Mouse (Mus musculus) embryonic fibroblast, embryonic 13.5 days (primary cell): ENCODE measurements around the gene Tmem132c. TPM values are rescaled to one million over a fixed set of nuclear protein-coding genes. Genes with fewer than 3 reads are reported as not detected.

ENCODE experiments used
- H3K27ac ChIP-seq: 2 replicates; pipeline ENCODE4 v1.5.1; 2012; ENCODE audit warnings: low read length, control low read depth, inconsistent platforms; ENCODE audit not compliant: insufficient read depth
- H3K4me1 ChIP-seq: 2 replicates; pipeline ENCODE4 v1.6.1; 2011; ENCODE audit warnings: low read length; ENCODE audit not compliant: control insufficient read depth, insufficient read depth
- H3K4me3 ChIP-seq: 2 replicates; pipeline ENCODE4 v1.5.1; 2011; ENCODE audit warnings: mild to moderate bottlenecking, control low read depth, low read length; ENCODE audit not compliant: insufficient read depth
- CTCF ChIP-seq: IDR thresholded peaks from 2 replicates; pipeline ENCODE4 v1.5.1; 2011; ENCODE audit warnings: mild to moderate bottlenecking, control low read depth, low read length, moderate library complexity, borderline replicate concordance; ENCODE audit not compliant: insufficient read depth
- POLR2A ChIP-seq: IDR thresholded peaks from 2 replicates; pipeline ENCODE4 v1.6.1; 2011; ENCODE audit warnings: low read depth, mild to moderate bottlenecking, control low read depth, low read length, moderate library complexity
- polyA plus RNA-seq: library from polyadenylated mRNA; stranded (reverse); fragments of >200 nt; gene quantifications from 2 replicates; pipeline ENCODE4 v1.2.4, GENCODE M21; 2011; ENCODE audit warnings: low read depth; ENCODE audit not compliant: missing spikeins, insufficient read length

The Tmem132c gene
- polyA plus RNA-seq, 1 experiment: 0.35 TPM

DNA sequence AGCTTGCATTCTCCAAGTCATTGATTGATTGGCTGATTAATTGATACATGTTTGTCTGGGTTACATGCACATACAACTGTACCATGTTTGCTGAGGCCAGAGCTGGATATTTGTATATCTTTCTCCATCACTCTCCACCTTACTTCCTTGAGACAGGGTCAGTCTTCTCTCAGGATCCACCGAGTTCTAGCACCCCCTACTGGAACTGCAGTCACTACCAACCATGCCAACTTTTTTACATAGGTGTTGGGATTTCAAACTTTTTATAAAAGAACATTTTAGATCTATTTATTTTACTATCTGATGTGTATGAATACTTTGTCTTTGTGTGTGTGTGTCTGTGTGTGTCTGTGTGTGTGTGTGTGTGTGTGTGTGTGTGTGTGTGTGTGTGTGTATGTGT lies 123.5 kb downstream of the Tmem132c start:
- Histone ChIP-seq H3K4me3 (no peak overlapping the region), H3K27ac (no peak overlapping the region), H3K4me1 (0 out of 2 replicates have a peak, but pooled peaks cover under 1% of the 10 kb centered on the region)
- TF ChIP-seq CTCF (no peak), POLR2A (no peak)

DNA sequence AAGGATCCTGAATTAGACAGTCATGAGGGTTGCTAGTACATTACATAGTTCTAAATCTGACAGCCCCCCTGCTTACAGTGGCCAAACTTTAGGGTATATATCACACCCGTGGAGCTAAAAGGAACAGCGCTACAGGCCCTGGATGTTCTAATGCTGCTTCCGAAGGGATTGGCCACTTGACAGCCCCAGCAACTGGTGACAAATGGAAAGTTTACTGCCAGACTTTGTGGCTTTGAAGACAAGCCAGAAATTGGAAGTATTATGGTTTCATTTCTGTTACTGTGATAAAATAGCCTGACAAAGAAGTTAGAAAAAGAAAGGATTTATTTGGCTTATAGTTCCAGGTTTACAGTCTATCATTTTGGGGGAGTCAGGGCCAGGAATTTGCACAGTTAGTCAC lies 126.6 kb downstream of the Tmem132c start:
- no peak overlapping the region for H3K27ac ChIP-seq
- 0 out of 2 replicates have a peak, but pooled peaks cover 2% of the 10 kb centered on the region for H3K4me1 ChIP-seq
- no peak overlapping the region for H3K4me3 ChIP-seq
- TF ChIP-seq CTCF: no peak
- TF ChIP-seq POLR2A: no peak

DNA sequence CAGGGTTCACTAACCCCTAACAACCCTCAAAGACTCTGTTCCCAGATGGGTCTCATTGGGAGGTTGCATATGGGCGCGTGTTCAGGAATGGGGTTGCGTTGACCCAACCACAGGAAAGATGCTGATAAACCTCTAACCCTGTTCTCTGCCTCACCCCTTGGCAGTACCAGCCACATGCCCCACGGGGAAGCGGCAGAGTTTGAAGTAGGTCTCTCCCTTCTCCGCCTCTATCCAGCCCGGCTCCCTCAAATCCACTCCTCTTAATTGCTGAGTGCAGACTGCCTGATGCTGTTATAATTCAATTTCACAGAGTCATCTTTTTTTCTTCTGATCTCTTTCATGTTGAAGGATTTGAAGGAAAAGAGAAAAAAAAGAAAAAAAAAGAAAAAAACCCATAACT lies 128.2 kb downstream of the Tmem132c start:
- peaks cover 2% of the 10 kb centered on the region; the same call in 1 of the 2 replicates for H3K4me1 ChIP-seq
- no peak overlapping the region for H3K4me3 ChIP-seq
- H3K27ac ChIP-seq: no peak overlapping the region
- TF ChIP-seq POLR2A (no peak), CTCF (no peak)

DNA sequence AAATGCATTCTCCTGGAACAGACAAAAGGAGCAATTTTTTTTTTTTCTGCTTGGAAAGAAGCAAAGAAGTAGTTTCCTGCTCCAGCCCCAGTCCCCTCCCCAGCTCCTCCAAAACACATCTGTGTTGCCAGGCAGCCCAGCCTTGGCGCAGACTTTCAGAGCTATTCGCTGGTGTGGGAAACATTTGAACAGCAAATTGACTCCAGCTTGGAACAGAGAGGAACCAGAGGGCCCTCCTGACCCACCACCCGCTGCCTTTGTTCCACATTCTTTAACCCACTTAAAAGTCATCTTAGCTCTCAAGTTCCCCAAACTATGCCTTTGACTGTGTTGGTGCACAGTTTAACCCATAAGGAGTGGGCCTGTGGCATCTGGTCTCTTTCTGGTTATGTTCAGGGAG lies 128.9 kb downstream of the Tmem132c start:
- TF ChIP-seq POLR2A: no peak
- no peak for TF ChIP-seq CTCF
- Histone ChIP-seq H3K4me1 (peaks cover 2% of the 10 kb centered on the region; the same call in 1 of the 2 replicates), H3K27ac (no peak overlapping the region; the same call in 1 of the 2 replicates), H3K4me3 (no peak overlapping the region)

DNA sequence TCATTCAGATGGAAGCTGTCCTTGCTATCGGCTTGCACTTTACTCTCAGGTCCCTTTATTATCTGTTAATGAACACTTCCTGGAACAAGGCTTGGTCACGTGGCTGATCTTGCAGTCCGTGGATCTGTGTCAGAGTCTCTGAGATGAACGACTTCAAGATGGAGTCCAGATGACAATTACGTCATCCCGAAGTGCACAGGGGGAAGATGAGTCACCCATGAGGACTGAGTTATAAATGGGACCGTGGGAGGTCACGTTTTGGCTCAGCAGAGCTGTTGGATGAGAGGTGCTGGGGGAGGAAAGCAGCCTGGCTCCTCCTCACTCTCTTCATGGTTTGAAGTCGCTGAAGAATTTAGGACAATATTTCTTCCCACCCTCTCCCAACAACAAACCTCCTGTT lies 132.6 kb downstream of the Tmem132c start:
- H3K27ac ChIP-seq: no peak overlapping the region
- no peak overlapping the region for H3K4me3 ChIP-seq
- TF ChIP-seq CTCF (no peak), POLR2A (no peak)
- peaks cover 2% of the 10 kb centered on the region; the same call in 1 of the 2 replicates for H3K4me1 ChIP-seq

DNA sequence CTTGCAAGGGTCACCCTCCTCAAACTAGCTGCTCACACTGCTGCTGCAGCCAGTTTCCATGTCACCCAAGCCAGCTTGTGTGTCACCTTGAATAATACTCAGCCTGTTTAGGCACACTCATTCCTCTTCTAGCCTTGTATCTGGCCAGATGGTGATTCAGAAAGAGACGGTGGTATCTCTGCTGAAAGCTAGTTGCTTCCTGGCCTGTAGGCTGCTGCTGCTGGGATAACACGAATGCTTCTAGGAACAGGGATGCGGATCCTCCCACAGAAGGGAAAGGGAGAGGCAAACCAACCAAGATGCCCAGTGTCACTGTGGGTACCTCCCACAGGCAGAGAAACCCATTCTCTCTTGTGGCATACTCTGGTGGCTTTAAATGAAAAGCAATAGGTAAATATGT lies 134.0 kb downstream of the Tmem132c start:
- Histone ChIP-seq H3K4me1 (no peaks in the 10 kb centered on the region; the same call in 1 of the 2 replicates), H3K27ac (no peak overlapping the region), H3K4me3 (no peak overlapping the region)
- TF ChIP-seq CTCF (no peak), POLR2A (no peak)

DNA sequence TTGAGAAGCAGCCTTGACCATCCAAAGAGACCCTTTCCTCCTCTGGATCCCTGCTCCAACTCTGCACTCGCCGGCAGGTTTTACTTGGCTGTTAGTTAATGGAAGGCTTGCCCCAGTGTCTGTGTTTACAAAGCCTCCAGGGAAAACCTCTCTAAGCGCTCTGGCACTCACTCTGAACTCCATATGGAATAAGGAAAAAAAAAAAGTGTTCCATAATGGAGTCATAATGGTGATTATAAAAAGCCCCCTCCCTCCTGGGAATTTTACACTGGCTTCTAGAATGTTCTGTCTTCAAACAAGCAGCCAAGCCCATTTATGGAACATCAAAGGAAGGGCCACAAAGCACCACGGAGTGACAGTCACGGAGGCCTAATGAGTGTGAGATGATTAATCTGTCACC lies 136.9 kb downstream of the Tmem132c start:
- TF ChIP-seq POLR2A: no peak
- no peak for TF ChIP-seq CTCF
- no peak overlapping the region for H3K4me3 ChIP-seq

DNA sequence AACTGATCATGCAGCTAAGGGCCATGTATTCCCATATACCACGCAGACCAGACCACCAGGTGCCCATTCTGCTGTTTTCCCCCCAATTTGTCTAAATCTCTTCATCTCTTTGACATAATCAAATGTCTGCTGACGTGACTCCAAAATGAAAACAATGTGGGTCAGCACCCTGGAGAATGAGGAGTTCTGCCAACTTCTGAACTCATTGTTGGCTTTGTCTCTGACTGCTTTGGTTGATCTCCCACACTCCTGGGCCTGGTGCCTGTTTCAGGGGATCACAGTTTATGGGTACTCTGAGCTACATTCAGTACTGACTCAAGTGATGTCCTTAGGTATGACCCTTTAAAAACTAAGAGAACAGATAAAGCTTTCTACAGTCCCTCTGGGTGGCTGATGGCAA lies 137.7 kb downstream of the Tmem132c start:
- Histone ChIP-seq H3K4me3 (no peak overlapping the region), H3K4me1 (no peaks in the 10 kb centered on the region), H3K27ac (no peak overlapping the region)
- TF ChIP-seq CTCF (no peak), POLR2A (no peak)

More for the DNA sequence above, 136.9 kb downstream of the Tmem132c start:
- H3K27ac ChIP-seq: no peak overlapping the region
- no peaks in the 10 kb centered on the region; the same call in 1 of the 2 replicates for H3K4me1 ChIP-seq

DNA sequence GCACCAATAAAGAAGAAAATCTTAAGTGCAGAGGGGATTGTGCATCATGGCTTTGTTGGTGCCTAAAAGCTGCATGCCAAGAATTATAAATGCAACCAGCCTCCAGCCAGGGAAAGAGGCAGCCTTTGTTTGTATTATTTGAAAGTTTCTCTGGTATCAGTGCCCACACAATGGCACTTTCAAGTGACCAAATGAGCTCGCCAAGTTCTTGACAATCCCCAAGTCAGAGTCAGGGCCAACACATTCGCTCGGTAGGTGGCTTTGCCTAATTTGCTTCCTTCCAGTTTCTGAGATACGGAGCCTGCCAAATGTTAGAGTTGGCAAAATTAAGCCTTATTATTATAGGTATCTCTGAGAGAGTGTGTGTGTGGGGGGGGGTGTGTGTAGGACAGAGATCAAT lies 139.6 kb downstream of the Tmem132c start:
- no peaks in the 10 kb centered on the region for H3K4me1 ChIP-seq
- H3K4me3 ChIP-seq: no peak overlapping the region
- no peak overlapping the region for H3K27ac ChIP-seq
- TF ChIP-seq POLR2A (no peak), CTCF (no peak)

DNA sequence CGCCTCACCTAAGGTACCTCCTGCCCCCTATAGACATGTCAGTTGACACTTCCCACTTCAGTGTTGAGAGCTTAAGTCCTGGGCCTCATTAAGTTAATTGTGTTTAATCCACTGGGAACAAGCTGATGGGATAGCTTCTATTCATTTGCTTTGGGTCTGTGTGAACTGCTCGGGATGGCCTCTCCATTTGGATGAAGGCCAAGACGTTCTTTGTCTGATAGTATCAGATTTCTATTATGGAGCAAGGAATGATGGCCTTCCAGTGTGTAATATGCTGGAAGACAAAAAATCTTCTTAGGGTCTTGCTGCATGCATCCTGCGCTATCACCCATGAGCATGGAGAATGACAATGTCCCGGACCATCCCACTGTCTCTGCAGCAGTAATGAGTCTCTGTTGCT lies 141.0 kb downstream of the Tmem132c start:
- TF ChIP-seq POLR2A: no peak
- TF ChIP-seq CTCF: no peak
- no peaks in the 10 kb centered on the region for H3K4me1 ChIP-seq
- no peak overlapping the region for H3K27ac ChIP-seq
- no peak overlapping the region for H3K4me3 ChIP-seq

DNA sequence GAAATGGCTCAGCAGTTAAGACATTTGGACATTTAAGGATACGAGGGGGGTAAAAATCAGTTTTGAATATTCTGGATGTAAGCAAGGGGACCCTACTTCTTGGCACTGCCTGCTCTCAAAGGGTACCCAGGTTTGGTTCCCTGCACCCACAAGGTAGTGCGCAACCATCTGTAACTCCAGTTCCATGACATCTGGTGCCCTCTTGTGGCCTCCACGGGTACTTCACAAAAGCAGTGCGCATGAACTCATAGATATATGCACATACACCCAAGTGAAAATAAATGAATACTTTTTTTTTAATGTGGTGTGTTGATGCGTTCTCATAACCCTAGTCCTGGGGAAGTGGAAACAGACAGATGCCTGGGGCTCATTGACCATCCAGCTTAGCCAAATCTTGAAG lies 149.6 kb downstream of the Tmem132c start:
- H3K27ac ChIP-seq: no peak overlapping the region
- no peak for TF ChIP-seq CTCF
- TF ChIP-seq POLR2A: no peak
- no peak overlapping the region for H3K4me3 ChIP-seq
- H3K4me1 ChIP-seq: no peaks in the 10 kb centered on the region
